Mouse (Mus musculus) erythroblast, adult 5-6 weeks (primary cell): ENCODE data around the gene Atxn7l1. TPM values are rescaled to one million over a fixed set of nuclear protein-coding genes. Genes with fewer than 3 reads are reported as not detected.

ENCODE experiments used
- ATAC-seq: replicated peaks from 2 replicates; pipeline ENCODE4 v1.8.0; 2016; ENCODE audit warnings: moderate number of reproducible peaks, mild to moderate bottlenecking, moderate TSS enrichment, inconsistent platforms; ENCODE audit not compliant: poor library complexity, low FRiP score, severe bottlenecking
- total RNA-seq, 2 experiments: library from RNA; stranded (forward) in 1 of 2; stranded (reverse) in 1 of 2; fragments of 150-400 nt in 1 of 2; fragments of 200-764, 138-1000 nt in 1 of 2; gene quantifications; 2 replicates each; pipeline versions ENCODE4 v1.2.3 to v1.2.4; 2015 to 2017; ENCODE audit warnings: low replicate concordance in 2 of 2

Atxn7l1 gene
- total RNA-seq, 2 experiments from 2014 or later, result 131 to 188 TPM

DNA sequence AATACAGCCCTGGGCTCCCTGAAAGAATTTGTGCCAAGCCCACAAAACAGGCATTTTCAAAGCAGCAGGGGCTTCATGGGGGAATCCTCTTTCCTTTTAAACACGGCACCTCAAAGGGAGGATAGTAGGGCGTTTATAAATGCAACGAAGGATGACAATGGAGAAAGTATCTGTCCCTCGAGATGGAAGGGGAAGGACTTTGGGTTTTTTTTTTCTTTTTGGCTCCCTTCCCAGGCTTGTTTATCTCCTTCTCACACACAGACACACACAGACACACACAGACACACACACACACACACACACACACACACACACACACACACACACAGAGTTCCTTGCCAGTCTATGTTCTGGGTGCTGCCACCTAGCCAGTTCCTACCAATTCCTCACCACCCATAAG lies 189.8 kb downstream of the Atxn7l1 start:
- no peak for ATAC-seq

DNA sequence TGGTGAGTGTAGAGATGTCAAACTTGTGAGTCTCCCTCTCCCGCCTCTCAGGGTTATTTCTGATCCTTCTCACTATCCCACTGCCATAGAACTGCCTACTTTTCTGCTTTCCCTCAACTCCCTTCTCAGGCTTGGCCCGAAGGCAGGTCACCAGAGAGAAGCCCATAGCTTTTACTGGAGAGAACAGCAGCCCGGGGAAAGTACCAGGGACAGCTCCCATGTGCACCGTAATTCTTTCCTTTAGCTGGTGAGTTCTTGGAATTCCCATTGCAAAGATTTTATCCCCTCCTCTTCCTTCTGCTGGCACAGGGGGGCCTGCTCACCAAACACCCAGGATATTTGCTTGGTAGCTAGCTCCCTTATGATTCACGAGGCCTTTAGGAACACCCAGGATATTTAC lies 190.7 kb downstream of the Atxn7l1 start:
- no peak for ATAC-seq

DNA sequence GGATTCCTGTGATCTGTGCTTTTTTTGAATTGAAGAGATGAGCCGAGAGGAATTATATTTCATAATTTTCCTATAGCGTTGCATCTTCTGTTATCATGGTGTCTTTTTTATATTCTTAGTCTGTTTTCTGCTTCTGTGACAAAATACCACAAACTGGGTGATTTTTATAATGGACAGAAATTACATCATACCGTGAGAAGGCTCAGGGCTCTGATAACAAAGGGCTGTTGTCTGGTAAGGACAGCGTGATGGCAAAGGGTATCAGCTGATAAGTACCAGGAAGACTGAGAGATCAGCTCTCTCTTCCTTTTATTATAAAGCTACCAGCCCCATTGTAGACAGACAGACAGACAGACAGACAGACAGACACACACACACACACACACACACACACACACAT lies 192.3 kb downstream of the Atxn7l1 start:
- no peak for ATAC-seq

DNA sequence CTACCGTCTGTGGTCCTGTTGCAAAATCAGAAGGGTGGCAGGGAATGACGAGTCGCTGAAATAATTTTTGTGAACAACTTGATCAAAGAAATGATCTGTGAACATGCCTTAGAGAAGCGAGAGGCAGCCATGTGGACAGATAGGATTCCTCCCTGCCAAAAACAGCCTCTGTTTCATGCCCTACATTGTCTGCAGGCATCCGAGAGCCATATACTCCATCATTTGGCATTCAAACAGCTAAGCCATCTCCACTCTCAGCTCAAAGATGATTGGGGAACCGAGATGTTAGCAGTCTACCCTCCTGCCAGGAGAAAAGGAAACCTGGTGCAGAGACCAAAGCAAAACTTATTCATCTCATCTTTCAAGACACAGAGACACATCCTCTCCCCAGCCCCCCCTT lies 193.2 kb downstream of the Atxn7l1 start:
- ATAC-seq, result no peak

DNA sequence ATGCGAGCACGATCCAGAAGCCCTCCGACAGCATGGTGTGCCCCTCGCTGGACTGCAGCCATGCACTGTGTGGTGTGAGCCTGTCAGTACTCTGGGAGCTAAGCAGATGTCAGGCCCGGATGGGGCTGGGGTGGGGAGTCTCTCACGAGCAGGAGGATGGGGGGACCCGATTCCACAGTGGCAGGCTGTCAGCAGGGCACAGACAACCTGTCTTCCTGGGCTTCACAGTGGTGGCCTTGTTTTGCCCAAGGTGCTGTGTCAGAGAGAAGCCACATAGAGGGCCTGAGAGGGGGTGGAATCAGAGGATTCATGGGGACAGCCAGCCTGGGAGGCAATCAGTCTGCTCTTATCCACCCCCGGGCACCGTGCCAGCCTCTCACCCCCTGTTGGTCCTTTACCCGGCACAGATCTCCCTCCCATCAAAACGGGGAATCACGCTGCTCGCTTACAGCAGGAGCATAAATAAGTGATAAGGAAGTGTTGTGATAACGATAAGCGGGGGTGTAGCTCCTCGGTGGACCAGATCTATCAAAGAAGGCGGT lies 193.9 kb downstream of the Atxn7l1 start:
- no peak for ATAC-seq

DNA sequence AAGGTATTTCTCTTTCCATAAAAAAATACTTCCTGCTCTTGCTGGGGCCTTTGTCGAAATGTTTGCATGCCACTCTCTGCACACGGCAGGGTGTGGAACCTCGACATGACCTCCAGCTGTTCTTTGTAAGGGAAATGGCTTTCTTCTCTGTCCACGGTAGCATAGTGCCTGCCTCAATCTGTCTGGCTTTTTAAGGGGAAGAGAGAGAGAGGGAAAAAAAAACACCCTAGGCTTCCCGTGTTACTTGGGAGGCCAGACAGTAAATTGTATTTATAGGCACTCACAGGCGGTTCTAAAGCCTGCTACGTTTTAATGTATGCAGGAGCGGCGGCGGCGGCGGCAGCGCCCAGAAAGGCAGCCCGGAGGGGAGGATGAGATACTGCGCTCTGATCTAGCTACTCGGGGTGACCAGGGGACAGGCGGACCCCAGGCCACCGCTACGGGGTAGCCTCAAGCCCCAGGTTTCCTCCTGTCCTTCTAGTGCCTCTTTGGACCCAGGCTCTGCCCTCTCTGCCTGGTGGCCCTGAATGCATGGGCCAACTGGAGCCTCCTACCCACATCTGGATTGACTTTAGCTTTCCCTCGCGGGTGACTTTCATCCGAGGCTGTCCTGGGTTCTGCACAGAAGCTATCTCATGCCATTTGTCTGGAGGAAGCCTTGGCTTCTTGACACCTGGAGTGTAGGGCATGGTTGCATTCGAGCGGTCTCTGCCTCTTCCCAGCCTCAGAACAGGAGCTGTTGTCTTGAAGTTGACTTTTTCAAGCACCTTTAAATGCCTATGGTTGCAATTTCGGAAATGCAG lies 197.7 kb downstream of the Atxn7l1 start:
- ATAC-seq, result no peak

DNA sequence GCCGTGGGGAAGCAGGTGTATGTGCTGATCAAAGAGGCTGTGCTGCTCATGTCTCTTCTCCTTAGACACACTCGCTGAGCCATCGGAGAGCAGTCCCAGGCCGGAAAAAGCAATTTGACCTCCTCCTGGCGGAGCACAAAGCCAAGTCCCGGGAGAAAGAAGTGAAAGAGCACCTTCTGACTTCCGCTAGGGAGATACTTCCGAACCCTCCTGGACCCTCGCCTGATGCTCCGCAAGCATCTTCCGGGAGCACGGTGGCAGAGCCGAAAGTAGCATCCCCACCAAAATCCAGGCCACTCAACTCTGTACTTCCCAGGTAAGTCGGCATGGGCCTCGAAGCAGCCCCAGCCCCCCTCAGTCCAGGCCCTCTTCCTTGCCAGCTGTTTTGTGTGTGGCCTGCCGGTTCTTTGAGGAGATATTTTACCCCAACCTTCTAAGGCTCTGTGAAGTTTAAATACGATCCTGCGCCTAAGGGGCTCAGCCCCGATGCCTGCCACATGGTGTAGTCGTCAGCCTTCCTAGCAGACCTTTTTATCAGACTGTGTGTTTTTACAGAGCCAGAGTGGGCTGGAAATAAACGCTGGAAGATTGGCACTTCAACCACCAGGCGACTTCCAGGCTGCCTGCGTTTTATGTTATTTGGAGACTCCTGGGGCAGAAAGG lies 198.4 kb downstream of the Atxn7l1 start:
- ATAC-seq, result no peak

DNA sequence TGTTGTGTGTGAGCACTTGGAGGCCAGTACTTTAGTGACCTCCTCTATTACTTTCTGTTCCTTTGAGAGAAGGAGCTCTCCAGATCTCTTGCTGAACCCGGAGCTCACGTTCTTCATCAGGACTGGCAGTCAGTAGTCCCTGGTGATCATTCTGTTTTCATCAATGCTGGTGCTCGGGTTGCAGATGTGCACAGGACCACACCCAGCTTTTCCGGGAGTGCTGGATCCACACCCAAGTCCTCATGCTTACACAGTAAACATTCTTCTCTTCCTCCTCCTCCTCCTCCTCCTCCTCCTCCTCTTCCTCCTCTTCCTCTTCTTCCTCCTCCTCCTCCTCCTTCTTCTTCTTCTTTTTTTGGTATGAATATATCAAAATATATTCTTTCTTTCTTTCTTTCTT lies 205.2 kb downstream of the Atxn7l1 start:
- no peak for ATAC-seq

DNA sequence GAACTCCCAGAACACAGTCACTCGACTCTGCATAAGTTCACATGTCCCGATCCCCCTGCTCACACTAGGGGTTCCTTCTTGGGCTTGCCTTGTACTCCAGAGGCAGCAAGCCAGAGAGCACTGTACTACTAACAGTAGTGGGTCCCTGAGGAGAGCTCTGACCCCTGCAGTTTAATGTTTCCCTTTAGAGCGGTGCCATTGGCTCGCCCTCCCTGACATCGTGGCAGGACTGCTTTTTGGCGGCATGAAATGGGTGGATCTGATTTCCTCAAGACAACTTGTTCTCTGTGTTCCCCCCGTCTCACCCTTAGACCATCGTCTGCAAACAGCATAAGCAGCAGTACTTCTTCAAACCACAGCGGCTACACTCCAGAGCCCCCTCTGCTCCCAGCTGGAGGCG lies 210.9 kb downstream of the Atxn7l1 start:
- no peak for ATAC-seq

DNA sequence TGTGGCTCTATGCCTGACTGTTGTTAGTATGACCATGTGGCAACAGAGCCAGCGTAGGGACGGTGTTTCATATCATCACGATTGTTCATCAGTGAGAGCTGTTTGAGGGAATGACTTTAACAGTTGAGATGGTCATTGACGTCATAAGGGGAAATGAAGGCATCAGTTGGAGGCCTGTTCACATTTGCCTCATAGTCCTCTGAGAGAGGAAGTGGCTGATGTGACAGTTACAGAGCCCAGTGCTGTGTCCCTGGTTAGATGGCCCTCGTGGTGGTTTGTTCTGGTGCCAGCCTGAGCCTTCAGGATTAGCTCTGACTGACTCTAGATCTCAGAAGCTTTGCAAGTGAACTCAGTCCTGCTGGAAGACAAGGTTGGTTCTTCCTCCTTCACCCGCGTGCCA lies 211.7 kb downstream of the Atxn7l1 start:
- ATAC-seq, result no peak

DNA sequence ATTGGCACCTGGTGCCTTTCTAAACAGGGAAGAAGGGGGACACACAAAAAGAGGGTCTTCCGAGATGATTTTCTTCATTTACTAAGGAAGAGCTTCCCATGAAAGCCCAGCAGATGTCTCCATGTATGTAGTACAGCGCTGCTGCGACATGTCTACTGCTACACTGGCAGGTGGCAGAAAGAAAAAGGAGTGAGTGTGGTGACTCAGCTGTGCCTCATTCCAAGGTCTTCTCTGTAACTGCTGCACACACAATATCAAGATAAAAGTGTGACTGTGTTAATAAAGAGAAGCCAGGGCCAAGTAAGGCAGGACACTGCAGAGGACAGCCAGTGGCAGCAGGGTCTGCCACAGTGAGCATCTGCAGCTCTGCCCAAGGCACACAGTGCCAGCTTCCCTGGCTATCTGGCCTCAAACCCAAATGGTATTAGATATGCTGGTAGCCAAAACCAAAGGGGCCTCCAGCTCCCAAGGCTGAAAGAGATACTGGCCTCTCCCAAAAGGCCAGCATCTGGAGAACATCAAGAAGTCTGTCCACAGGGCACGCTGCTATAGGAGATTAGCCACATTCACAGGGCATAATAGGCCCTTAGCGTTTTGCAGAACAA lies 212.5 kb downstream of the Atxn7l1 start:
- ATAC-seq, result no peak

DNA sequence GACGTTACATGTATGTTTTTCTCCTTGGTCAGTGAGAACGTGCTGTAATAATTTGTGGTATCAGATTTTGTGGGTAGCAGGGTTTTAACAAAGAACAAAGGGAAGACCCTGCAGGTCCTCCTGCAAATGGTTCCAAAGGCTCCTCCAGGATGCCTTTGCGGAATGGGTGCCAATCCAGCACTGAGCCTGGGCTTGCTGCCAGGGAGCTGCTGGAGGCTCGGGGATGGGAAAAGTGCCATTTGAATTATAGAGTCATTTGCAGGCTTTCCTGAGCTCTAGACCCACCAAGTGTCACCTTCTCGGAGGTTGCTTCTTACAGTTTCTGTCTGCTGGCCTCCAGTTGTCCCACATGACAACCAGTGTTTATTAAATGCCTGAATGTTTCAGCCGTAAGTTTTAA lies 213.2 kb downstream of the Atxn7l1 start:
- ATAC-seq, result no peak

DNA sequence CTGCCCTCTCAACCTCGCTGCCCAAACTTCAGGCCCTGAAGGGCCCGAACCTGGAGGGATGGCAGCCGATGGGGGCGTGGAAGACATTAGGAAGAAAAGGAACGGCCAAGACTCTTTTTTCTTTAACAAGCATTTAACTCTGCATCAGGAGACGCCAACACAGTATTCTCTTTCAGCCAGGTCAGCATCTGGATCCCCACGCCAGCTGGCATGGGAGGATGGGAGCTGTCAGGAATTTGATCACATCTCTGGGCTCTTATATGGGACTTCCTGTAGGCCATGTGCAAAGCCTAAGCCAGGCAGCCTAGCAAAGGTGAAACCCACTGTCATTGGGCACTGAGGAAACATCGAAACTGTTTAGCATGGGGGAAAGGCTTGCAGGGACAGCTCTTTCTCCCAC lies 217.0 kb downstream of the Atxn7l1 start:
- ATAC-seq, result no peak

DNA sequence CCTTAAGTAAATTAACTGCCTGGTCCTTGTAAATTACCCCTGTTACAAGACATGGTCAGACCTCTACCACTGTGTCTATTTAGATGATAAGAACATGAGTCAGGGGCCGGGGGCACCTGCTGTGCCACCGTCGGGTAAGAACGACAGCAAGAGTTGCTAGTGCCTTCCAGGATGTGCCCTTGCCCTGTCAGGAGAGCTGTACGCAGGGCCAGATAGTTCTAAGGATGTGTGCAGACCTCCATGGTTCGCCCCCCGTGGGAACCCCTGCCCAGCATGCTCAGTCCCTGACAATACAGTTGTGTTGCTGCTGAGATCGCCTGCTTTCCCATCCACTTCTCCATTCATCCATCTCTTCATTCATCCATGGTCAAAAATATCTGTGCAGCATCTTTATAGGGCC lies 217.6 kb downstream of the Atxn7l1 start:
- no peak for ATAC-seq

DNA sequence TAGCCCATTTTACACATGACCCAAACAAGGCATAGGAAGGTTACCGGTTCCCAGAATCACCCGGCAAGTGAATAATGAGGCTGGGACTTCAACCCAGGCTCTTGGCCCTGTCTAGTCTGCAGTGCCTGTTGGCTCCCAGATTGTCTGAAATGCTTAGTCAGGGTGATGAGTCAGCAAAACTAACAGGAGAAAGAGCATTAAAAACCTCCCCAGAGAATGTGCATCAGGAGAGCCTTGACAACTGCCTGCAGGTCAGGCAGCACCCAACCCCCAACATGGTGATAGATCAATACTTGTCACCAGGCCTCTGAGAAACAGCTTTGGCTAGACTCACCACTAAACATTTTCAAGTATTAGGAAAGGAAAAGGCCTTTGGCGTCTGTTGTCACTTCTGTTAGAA lies 222.1 kb downstream of the Atxn7l1 start:
- ATAC-seq, result peak; percentile 76

DNA sequence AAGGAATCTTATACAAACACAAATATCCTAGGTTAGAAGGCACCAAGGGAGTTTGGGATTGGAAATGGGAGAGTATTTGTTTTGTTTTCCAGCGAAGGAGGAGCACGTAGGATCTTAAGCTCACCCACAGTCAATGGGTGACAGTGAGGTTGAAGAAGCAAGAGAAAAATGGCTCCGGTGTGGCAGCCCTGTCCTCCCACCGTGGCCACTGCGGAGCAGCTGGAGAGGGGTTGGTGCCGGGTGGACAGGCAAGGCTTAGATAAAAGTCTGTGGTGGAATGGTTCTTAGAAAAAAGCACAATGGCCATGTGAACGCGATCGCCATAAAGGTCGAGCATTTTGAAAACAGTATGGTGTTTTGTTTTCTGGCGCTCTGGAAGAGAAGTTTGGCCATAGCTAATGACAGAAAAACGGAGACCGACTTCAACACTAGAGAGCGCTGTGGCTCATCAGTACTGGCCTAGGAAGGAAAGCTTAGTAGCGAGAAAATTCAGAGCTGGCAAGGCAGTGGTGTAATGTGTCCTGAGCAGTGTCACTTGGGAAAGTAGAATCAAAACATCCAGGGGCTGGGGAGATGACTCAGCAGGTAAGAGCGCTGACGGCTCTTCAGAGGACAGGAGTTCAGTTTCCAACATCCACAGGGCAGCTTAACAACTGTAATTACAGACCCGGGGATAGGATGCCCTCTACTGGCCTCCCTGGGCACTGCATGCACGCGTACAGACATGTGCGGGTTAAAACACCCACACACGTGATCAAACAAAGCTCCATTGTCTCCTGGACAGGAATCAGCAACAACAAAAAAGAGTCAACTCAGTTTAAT lies 232.3 kb downstream of the Atxn7l1 start:
- peak; percentile 89 for ATAC-seq

DNA sequence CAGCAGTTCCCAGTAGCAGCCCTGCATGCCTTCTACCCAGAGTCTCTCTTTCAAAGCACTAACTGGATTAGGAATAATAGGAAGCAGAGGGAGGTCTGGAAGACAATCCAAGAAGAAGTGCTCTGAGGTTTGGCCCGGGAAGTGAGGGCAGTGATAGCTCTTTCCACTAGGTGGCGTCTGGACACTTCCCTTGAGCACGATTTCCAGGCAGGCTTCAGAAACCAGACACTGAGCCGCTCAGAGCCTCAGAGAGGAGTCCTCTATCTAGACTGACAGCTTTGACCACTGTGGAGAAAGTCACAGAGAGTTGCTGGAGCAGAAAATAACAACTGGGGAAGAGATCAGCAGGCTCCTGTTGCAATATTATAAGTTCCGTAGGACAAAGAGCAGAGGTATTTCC lies 241.3 kb downstream of the Atxn7l1 start:
- ATAC-seq, result peak; percentile 84

DNA sequence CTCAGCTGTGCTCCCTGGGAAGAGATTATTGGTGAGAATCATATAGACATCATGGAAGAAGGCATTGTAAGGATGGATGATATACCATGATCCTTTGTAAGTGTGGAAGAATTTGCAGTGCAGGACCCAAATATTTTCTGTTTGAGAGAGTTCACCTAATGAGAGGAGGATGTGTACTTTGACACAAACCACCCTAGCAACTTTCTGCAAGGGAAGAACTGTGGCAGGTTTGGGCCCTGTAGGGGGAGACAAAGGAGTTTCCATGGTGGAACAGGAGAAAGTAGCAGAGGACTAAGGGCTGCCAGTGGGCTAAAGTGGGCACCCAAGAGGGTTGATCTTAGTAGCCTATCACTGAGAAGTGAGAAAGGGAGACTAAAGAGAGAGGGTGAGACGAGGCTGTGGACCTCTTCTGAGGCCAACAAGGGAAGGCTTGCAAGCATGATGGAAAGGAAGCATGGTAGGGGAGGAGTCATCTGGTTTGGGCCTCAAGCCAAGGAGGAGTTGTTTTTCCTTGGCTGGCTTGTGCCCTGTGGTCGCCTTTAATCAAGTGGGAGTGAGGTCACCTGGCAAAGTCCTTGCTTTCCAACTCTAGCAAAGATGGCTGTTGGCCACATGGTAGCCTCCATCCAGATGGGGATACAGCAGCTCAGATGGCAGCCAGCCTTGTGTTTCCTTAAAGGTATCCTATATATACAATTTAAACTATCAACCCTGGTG lies 243.5 kb downstream of the Atxn7l1 start:
- ATAC-seq, result no peak

DNA sequence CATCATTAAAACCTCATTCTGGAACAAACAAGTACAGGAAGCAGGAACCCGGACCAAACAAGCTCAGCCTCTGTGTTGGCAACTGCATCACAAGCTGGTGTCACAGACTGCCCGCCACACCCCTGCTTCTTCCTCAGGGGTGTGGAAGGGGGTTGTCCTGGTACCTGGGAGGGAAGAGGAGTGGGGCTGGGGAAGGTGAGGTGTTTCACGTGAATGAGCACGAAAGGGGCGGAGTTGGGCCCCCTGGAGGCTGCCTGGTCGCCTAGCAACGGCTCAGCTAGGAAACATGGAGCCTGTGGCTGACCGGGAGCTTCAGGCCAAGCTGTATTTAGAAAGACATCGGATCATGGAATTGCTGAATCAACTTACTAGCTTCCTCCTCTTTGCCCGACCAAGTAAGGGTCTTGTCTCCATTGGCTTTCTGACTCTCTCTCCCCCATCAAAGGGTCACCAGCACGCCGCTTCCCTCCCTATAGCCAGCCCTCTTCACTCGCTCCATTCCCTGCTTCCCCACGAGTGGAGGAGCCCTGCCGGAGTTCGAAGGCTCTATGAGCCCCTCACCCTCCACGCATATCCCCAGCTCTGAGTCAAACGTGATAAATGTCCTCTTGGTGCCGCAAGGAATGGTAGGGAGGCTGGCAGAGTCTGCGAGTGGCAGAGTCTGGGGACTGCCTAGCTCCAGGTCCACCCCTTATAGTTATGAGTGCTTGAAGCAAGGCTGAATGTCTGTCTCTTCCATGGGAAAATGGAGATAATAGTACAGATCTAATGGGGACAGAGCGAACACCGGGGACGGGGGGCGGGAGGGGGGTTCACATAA lies 247.5 kb downstream of the Atxn7l1 start, which contains the start of gene Efcab10:
Gene Efcab10 (plus strand): TSS at position 51 of the 820 bp plus-strand sequence.
- no peak for ATAC-seq
